10 mouse cellular contexts compared by ENCODE assay signal in genomic region chr7:67487889-67488411, GRCm38 (mm10).
A peak's percentile ranks its signal among the peaks of the same experiment; 100 is the strongest.
DNase-seq lines count a peak whose midpoint lies in the region; ATAC-seq lines count a peak whose summit lies in the region.
"Had no signal": no experiment of that assay in that cellular context is flagged by ENCODE, and none has a peak within 500 bp of the region (broad histone marks: within the 10 kb centered on the region; RNA-seq: fewer than 3 reads in every experiment).

No protein-coding gene starts in this region.

- no peak overlapping the region for H3K4me2 ChIP-seq in kidney, embryonic 15.5 days
- no peak overlapping the region for H3K4me2 ChIP-seq in forebrain, embryonic 15.5 days (replicated peaks)
- H3K4me2 ChIP-seq: embryonic facial prominence, embryonic 12.5 days; midbrain, embryonic 12.5 days had no signal

- DNase-seq in kidney, adult 8-10 months: peak; percentile 30 to 60
- DNase-seq in adrenal gland, adult 2 months: peak; percentile 85
- DNase-seq in cerebellum, postnatal 14 days: peak; percentile 98 to 99
- DNase-seq in heart, postnatal 10 days: peak; percentile 90
- peak; percentile 78 to 83 for DNase-seq in right cerebral cortex, postnatal 10 days (ENCODE audit: low spot score in 2 of 2)
- no peak for DNase-seq in thymus, postnatal 10 days (ENCODE audit: low spot score in 2 of 2)

- no peak overlapping the region for H3K9ac ChIP-seq in kidney, embryonic 15.5 days
- H3K9ac ChIP-seq in forebrain, embryonic 15.5 days (replicated peaks): no peak overlapping the region
- H3K9ac ChIP-seq: embryonic facial prominence, embryonic 12.5 days; midbrain, embryonic 12.5 days had no signal

- no peaks in the 10 kb centered on the region for H3K36me3 ChIP-seq in kidney, embryonic 15.5 days
- no peaks in the 10 kb centered on the region for H3K36me3 ChIP-seq in forebrain, embryonic 15.5 days
- H3K36me3 ChIP-seq: embryonic facial prominence, embryonic 12.5 days; midbrain, embryonic 12.5 days had no signal

- H3K4me1 ChIP-seq in kidney, embryonic 15.5 days: no peaks in the 10 kb centered on the region
- peaks cover 13% of the 10 kb centered on the region for H3K4me1 ChIP-seq in forebrain, embryonic 15.5 days
- H3K4me1 ChIP-seq: midbrain, embryonic 12.5 days had no signal

- no peaks in the 10 kb centered on the region for H3K27me3 ChIP-seq in kidney, embryonic 15.5 days
- H3K27me3 ChIP-seq in forebrain, embryonic 15.5 days: no peaks in the 10 kb centered on the region
- H3K27me3 ChIP-seq: embryonic facial prominence, embryonic 12.5 days; midbrain, embryonic 12.5 days had no signal

- intact Hi-C loops in heart, postnatal 10 days (cut with DNase I): no loop called here

- ATAC-seq in kidney, embryonic 15.5 days (replicated peaks; ENCODE audit: low FRiP score): no peak
- ATAC-seq in forebrain, embryonic 15.5 days (replicated peaks): no peak

- no peaks in the 10 kb centered on the region for H3K9me3 ChIP-seq in kidney, embryonic 15.5 days (replicated peaks)
- no peaks in the 10 kb centered on the region for H3K9me3 ChIP-seq in forebrain, embryonic 15.5 days
- H3K9me3 ChIP-seq: embryonic facial prominence, embryonic 12.5 days; midbrain, embryonic 12.5 days had no signal

- WGBS in kidney, embryonic 15.5 days: 72% methylated on average over 10 of the region's 10 CpGs
- 72% methylated on average over 10 of the region's 10 CpGs for WGBS in forebrain, embryonic 15.5 days

- H3K4me3 ChIP-seq in kidney, embryonic 15.5 days (replicated peaks): no peak overlapping the region
- no peak overlapping the region for H3K4me3 ChIP-seq in forebrain, embryonic 15.5 days
- H3K4me3 ChIP-seq: embryonic facial prominence, embryonic 12.5 days; midbrain, embryonic 12.5 days had no signal

- H3K27ac ChIP-seq in kidney, embryonic 15.5 days: no peak overlapping the region
- H3K27ac ChIP-seq in forebrain, embryonic 15.5 days (replicated peaks): no peak overlapping the region
- H3K27ac ChIP-seq: embryonic facial prominence, embryonic 12.5 days; midbrain, embryonic 12.5 days had no signal

Comparison
In these comparisons a context has a peak if more than half of its experiments do, and no peak if none do; other contexts are left out.
1. DNase-seq: peak in kidney, adult 8-10 months (2 of 2), adrenal gland, adult 2 months (single experiment), cerebellum, postnatal 14 days (2 of 2), heart, postnatal 10 days (2 of 2) and right cerebral cortex, postnatal 10 days (2 of 2); none in thymus, postnatal 10 days (0 of 2).